Mouse (Mus musculus) mesoderm, embryonic 11.5 days (tissue): ENCODE measurements around the gene Thsd1.
"Not testable (repeated sequence)": the region's sequence is repeated elsewhere in the genome, so short reads cannot be mapped to it uniquely, and the experiment has no call there.

Experiments used
- DNase-seq: peaks from one replicate; pipeline ENCODE4 v3.0.0-alpha.2; 2012; ENCODE audit warnings: low read depth, low spot score

The Thsd1 gene

GRCm38 (mm10) chr8:22264292-22264691 is 37.2 kb downstream of the Thsd1 start:
- DNase-seq, result no peak

GRCm38 (mm10) chr8:22264787-22265186 is 37.7 kb downstream of the Thsd1 start:
- no peak for DNase-seq

GRCm38 (mm10) chr8:22265194-22265593 is 38.1 kb downstream of the Thsd1 start:
- no peak for DNase-seq

GRCm38 (mm10) chr8:22266809-22267208 is 39.7 kb downstream of the Thsd1 start:
- no peak for DNase-seq

GRCm38 (mm10) chr8:22273142-22273541 is 46.0 kb downstream of the Thsd1 start:
- DNase-seq, result no peak

- DNase-seq, result no peak
Measured at GRCm38 (mm10) chr8:22274641-22275040, 47.5 kb downstream of the Thsd1 start.

GRCm38 (mm10) chr8:22282999-22283491 is 55.9 kb downstream of the Thsd1 start, which contains the start of gene Tpte:
Gene Tpte (plus strand): TSS chr8:22283441.
- DNase-seq, result peak; percentile 8

GRCm38 (mm10) chr8:22302326-22302725 is 75.2 kb downstream of the Thsd1 start:
- no peak for DNase-seq

GRCm38 (mm10) chr8:22302896-22303306 is 75.8 kb downstream of the Thsd1 start:
- peak; percentile 39 for DNase-seq

- not testable (repeated sequence) for DNase-seq
Measured at GRCm38 (mm10) chr8:22304045-22304444, 76.9 kb downstream of the Thsd1 start.

GRCm38 (mm10) chr8:22306999-22307398 is 79.9 kb downstream of the Thsd1 start:
- no peak for DNase-seq
